Mouse (Mus musculus) heart, postnatal 10 days (tissue): ENCODE measurements around the gene Tm4sf1. TPM values are rescaled to one million over a fixed set of nuclear protein-coding genes. Genes with fewer than 3 reads are reported as not detected.

Experiments used
- DNase-seq, 2 experiments: peaks; one replicate each; pipeline ENCODE4 v3.0.0; 2021
- intact Hi-C: fragments of 180-260 bp; cut with DNase I; formaldehyde crosslinking; loops from one replicate; pipeline ENCODE4 v1.15.1; 2025
- total RNA-seq, 2 experiments: library from RNA; stranded (reverse); gene quantifications; 2 replicates each; pipeline ENCODE4 v1.2.3; 2021

The Tm4sf1 gene
- 100 to 1,000 TPM; 107 to 124 TPM for total RNA-seq

DNA sequence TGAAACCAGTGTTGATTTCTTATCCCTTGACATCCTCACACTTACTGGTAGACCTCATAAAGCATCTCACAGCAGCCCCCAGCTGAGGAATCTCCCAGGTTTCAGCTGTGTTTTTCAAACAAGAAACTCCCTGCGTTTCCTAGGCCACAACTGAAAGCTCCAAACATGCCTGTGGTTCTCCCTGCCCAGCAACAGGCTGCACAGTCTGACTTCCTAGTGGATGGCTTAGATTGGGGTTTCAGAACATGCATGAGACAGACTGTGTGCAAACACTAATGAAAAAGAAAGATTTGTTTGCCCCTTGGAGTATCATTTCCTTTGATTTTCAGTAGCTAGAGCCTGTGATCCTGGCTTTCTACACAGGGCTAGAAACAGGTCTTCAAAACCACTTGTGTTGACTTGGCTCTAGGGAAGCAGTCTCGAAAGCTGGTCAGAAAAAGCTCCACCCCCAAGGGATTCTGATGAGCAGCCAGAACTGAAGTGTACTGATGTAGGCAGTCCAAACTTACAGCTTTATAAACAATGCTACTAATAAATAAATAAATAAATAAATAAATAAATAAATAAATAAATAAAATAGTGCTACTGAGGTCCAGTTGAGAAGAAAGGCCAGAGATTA is at the start of gene Tm4sf1:
Gene Tm4sf1, minus strand, starts transcription at position 68 of the 619 bp plus-strand sequence.
- intact Hi-C loops = no loop called here
- DNase-seq = no peak

DNA sequence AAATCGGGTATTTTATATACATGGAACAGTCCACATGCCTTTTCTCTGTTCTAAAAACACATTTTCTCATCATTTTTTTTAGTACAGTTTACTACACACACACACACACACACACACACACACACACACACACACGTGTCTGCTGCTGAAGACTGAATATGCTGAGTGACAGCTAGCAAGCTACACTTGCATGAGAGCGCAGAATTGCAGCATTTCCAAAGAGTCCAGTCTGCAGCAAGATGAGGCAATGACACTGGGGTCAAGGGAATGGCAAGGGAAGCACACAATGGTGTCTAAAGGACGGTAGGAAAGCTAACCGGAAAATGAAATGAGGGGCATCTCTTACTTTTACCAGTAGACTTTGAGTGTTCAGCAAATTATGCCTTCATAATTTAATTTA is 43.0 kb upstream of the Tm4sf1 start:
- DNase-seq = peak in 1 of 2 experiments; percentile 8
- intact Hi-C loops = no loop called here

DNA sequence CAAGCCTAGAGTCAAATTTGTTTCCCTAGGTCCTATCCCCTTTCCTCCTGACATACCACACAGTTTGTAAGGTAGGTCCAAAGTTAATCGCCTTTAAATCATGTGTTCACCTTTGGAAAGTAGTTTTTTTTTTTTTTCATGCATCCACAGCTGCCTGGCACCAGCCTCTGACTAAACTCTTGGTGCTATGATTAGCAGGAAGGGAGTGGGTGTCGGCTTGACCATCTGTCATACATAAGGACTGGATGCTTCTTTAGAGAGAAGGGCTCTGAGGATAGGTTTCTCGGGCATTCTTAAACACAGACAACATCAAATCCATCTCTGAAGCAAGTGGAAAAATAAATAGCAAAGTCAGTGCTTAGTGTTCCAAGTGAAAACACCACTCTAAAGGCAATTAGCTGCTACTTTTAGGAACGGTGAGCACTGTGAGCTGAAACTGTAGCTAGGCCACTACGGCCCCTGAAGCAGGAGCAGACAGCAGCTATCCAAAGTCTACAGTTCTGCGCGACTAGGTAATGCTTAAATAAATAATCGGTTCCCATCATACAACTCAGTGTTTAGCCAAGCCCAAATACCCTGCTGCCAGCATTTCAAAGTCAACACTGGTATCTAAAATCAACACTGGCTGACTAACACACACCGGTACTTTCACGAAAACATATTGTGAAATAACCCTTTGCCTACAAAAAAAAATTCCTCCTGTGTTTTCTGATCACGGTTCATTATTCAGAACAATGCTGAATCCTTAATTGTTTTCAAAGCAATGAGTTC is 42.2 kb upstream of the Tm4sf1 start:
- peak; percentile 18 to 19 for DNase-seq
- intact Hi-C loops = no loop called here

DNA sequence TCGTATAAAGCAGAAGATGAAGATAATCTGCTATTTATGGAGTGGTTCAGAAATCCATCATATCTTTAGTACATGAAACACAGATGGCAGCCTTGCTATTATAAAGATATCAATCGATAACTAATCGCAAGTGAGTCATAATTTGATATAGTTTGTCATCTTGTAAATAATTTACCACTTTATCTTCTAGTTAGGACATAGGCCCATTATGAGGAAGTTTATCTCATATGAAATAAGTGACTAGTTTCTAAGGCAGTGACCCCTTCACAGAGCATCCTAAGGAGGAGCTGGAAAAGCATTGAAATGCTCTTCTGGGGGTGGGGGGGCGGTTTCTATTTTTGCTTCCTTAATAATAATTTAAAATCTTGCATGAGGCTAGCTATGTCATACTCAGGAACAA is 41.2 kb upstream of the Tm4sf1 start:
- DNase-seq = no peak
- intact Hi-C loops = no loop called here

DNA sequence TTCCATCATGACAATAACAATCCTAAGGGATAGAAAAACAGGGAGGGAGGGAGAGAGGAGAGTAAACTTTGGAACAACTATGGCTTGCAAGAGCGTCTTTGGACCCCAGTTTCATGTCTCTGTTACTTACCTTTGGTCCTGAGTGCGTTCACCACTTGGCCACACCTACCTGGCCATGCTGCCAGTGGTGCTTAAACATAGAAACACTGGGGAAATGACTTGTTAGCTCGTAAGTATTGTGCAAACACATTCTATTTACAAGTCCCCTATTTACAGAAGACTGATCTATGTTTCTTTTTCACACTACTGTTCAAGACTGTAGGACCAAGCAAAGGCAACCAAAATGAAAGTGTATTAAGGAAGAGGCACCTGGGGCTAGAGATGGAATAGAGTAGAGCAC is 39.5 kb upstream of the Tm4sf1 start:
- intact Hi-C loops = no loop called here
- no peak for DNase-seq

DNA sequence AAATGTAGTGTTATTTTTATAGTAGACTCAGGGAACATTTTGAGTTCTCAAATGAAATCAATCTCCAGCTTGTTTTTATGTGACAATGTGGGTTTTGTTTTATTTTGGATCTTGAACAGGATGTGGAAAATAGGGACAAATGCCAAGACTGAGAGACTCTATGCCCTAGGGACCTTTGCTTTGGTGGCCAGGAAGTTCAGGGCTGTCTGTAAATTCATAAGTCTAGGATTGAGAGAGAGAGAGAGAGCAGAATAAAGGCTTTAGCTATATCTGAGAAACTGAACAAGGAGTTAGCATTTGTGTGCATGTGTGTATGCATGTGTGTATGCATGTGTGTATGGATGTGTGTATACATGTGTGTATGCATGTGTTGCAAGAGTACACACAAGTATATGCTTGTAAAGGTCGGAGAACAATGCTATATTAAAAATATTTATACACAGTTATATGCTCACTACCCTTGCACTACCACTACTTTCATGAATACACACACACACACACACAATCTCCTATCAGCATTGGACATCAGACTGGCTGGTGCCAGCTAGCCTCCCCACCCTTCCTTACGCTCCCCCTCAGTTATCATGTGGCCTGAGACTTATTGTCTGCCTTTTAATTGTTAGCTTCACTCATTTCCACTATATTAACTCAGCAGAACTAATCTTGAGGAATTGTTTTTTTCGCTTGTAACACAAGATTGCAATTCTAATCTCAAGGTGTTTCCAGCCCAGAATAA is 33.5 kb upstream of the Tm4sf1 start:
- DNase-seq = peak; percentile 65 to 74

DNA sequence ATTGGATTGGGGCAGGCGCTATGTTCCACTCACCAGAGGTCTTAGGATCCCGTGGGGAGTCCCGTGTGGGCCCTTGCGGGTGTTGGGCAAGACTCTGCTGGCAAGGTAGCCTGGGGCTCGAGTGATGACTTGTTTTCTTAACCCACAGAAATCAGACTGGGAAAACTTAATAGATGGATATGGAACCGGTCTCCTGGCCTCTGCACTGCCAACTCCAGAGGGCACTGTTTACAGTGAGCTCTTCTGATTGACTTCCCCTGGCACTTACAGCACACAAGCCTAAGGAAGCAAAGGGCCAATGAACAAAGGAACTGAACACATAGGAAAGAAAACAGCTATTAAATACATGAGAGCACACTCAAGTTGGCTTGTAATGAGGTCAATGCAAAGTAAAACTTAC is 26.2 kb upstream of the Tm4sf1 start:
- DNase-seq = no peak
- intact Hi-C loops = no loop called here

More for the DNA sequence above, 33.5 kb upstream of the Tm4sf1 start:
- intact Hi-C loops = loop anchor here (5.0 kb wide), 2 partner anchors 92 to 112 kb away; partner anchors contain the start of gene Tm4sf4

DNA sequence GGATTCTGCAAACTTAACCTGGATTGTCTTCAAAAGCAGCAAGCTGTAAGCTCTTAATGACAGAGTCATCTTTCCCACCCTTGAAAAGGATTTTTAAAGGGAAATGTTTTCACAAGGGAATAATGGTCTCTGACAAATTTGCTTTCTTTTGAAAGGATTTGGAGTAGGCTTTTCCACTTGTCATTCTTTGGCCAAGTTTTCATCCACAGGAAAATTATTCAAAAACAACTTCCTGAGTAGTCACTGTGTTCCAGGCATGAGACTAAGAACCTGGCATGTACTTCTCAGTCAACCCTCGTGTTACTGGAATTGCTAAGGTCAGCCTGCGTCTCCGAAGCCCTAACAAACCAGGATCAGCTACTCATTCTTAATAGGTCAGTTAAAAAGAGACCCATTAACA is 5.3 kb upstream of the Tm4sf1 start:
- intact Hi-C loops = no loop called here
- DNase-seq = no peak

DNA sequence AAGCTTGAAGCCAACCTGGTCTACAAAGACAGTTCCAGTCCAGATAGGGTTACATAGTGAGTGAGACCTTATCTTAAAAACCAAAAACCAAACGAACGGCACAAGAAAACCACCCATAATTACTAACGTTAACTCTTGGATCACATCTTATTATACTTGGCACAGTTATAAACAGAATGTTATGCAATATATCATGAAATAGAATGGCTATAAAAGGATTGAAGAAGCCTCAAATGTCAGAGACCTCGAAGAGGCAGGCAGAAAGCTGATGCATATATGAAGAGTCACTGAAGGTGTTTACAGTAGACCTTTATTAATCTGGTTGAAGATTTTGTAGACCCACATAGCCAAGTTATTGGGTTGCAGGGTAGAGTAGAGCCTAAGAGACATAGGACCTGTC is 3.8 kb upstream of the Tm4sf1 start:
- DNase-seq = no peak
- intact Hi-C loops = no loop called here

DNA sequence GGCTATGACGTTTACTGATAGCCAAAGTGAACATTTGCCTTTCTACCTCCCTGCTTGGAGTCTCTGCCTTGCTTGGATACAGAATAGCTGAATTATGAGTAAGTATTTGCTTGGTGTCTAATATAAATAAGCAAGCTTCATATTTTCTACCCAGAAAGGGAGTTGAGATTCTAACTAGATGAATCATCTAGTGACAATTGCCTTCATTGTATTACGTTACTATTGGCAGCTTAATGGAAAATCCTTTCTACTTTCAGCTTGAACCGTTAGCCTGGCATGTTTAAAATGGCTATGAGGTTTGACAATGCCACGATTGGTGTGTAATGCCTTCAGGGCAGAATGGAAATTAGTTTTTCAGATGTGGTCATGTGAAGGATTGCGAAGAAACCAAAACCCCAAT is 2.7 kb upstream of the Tm4sf1 start:
- no peak for DNase-seq
- intact Hi-C loops = no loop called here

DNA sequence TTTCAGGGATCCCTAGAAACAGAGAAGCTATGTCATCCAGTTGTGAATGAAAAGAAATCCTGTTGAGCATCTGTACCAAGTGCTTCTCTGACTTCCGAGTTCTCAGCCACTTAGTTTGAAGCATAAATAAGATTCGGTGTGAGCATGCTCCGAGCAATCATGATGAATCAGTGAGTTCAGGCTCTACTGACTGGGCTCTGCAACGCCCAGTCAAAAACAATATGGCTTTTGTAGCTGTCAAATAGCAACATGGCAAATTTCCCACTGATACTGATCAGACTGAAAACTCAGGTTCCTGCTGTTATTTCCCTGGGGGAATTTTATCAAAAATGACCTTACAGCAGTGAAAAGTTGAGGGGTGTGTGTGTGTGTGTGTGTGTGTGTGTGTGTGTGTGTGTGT is 2.3 kb upstream of the Tm4sf1 start:
- DNase-seq = peak in 1 of 2 experiments; percentile 30
- intact Hi-C loops = no loop called here

DNA sequence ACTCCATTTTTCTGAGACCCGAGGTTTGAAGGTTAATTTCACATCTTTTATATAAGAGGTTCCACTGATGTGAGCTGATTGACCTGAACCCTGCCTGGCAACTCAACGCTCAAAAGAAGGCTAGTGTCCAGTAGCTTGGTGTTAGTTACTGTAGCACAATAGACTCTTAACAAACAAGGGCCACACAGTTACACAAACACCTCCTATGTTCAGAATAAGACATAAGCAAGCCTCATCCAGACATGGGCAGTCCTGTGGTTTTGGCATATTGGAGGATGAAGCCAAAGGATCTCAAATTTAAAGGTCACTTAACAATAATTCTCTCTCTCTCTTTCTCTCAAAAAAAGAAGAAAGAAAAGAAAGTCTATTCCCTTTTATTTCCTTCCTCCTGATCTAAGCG is 1.7 kb upstream of the Tm4sf1 start:
- DNase-seq = no peak
- intact Hi-C loops = no loop called here

DNA sequence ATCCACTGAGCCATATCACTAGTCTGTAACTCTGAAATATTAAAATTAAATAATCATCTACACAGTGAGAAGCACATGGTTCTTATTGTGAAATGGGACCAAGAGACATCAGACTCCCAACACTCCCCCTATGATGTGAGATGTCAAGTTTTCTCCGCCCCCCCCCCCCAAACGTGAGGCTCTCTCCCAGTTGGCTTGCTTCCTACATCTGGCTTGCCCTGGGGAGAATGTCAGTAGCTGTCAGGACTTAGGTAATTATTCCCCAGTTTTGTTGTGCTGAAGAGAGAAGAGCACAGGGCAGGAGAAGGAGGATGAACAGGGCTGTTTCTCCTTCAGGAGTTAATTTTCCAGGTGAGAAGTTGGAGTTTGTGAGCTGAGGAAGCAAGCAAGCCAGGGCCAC is 1.1 kb upstream of the Tm4sf1 start:
- intact Hi-C loops = no loop called here
- no peak for DNase-seq

DNA sequence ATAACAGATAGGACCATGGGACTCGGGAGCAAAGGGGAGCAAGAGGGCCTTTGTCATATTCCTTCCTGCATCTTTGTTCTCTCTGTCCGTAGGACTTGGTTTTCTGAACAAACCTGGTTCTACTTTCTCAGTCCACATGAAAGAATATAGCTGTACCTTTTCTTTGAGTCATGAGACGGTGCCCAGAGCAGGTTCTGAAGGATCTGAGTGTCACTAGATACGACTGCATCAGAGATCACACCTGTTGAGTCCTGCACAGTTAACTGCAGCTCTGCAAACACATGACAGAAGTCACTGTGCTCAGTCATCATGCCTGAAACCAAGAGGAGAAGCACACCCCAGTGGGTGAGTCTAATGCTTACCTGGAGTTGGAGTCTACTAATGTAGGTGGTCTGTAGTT is 422 bp downstream of the Tm4sf1 start:
- intact Hi-C loops = no loop called here
- no peak for DNase-seq

DNA sequence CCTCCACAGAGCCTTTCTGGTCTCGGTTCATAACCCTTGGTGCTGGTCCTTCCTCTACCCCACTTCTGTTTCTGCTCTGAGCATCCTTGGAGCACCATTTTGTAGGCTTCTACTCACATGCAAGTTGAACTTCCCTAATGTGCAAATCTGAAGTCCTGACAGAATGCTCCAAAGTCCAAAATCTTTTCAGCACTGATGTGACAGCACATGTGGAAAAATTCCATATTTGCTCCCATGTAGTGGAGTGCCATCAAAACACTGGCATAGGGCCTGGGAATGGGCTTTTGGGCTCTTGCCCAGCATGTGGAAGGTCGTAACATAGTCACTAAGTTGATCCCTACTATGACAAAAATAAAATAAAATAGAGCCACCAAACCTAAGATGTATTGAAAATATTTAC is 3.8 kb downstream of the Tm4sf1 start:
- peak; percentile 32 to 46 for DNase-seq
- intact Hi-C loops = loop anchor here (5.0 kb wide), 1 partner anchor 34 kb away; no protein-coding TSS in a partner anchor

DNA sequence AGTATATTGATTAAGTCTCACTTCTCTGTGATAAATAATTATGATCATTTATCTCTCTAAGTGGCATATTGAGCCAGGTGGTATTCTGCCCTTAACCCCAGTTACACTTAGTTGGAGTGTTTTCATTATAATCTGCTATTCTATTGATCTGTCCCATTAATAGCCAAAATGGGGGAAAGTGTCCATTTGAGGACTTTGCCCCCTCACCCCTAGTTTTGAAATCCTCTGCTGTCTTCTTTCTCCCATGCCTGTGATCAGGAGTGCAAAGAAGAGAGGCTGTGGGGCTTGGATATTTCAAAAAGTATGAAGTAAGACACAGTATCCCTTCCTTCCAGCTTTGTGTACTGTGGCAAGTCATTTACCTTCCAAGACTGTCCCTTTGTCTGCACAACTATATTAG is 5.2 kb downstream of the Tm4sf1 start:
- DNase-seq = no peak
- intact Hi-C loops = loop anchor here (5.0 kb wide), 1 partner anchor 36 kb away; no protein-coding TSS in a partner anchor

DNA sequence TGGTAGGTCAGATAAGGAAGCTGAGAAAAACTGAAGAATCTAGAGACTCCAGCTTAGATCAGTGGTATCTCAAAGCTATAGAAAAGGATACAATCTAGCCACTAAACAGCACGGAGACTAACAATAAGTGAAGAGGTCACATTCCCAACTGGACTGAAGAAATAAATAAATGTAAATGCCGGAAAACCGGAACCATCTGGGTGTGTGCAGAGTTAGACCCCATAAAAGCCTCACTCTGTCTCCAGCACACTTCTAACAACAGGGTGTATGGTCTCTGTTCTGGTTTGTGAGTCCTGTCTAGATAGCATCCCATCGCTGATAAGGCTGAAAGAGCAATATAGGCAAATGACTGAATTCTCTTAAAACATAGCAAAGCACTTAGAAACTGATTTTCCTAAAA is 6.2 kb downstream of the Tm4sf1 start:
- DNase-seq = no peak
- intact Hi-C loops = loop anchor here (5.0 kb wide), 1 partner anchor 37 kb away; no protein-coding TSS in a partner anchor

DNA sequence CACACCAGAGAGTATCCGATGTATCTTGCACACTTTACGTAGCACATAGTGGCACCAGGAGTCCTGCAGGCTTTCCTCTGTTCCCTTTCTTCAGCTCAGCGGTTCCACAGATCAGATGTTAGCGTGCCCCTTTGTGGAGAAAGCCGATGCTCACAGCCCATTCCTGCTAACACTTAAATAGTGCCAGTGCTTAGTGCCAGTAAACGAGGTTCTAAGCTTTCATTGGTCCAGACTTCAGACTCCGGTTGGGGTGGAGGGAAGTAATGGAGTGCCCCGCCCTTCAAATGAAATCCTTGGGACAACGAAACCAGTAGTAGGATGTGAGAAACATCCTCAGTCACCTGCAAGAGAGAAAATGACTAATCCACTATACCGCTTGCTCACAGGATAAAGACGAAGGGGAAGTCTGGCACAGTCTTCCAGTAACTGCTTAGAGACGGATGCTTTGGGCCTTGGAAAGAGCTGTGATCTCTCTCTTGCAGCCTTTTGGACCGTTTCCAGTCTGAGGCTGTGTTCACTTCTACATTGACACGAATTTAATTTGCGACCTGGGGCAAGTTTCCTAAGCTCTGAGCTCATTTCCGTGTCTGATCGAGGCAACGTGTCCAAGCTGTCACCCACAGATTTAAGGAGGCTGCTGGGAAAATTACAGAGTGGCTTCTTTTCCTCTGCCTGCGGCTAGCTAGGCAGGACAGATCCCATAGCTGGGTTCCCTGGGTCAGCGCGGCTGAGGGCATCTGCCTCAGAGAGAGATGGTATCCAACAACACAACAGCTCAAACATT is 6.9 kb downstream of the Tm4sf1 start:
- peak; percentile 69 to 72 for DNase-seq
- intact Hi-C loops = loop anchor here (5.0 kb wide), 1 partner anchor 37 kb away; no protein-coding TSS in a partner anchor

DNA sequence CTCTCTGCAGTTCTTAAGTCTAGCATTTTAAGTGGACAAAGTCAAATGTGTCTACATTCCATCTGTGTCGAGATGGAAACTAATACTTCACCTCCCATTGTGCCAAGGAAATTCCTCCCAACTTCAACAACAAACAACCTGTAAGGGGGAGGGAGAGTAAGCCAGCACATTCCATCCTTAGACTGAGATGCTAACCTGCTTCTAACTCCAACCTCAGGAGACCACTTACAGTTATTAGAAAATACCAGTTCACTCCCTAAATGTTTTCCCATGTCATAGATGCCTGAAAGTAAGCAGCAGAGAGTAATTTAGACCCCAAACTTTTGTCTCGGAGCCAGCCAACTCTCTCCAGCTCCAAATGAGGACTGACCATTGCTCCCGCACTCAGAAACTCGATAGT is 7.9 kb downstream of the Tm4sf1 start:
- intact Hi-C loops = loop anchor here (2.0 kb wide), 1 partner anchor 27 kb away; no protein-coding TSS in a partner anchor
- DNase-seq = no peak

DNA sequence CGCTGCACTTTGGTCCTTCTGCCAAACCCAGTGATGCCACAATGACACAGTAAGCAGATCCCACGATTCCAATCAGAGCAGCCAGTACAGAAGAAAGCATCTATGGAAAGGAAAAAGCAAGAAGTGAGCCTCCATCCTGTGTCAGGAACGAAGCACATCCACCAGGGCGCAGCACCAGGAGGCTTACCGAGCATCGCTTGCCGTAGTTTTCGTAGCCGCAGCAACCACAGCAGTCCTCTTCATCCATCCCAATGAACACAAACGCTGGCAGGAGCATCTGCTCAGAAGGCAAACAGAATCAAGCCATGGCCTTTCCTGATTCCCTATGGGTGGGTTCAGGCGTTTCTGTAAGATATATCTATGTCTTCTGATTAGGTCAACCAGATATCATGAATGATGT is 9.0 kb downstream of the Tm4sf1 start:
- DNase-seq = peak; percentile 30 to 35
- intact Hi-C loops = loop anchor here (2.0 kb wide), 1 partner anchor 26 kb away; no protein-coding TSS in a partner anchor
